Mouse (Mus musculus): ENCODE results near the gene Lgals4.

Gene Lgals4

DNA sequence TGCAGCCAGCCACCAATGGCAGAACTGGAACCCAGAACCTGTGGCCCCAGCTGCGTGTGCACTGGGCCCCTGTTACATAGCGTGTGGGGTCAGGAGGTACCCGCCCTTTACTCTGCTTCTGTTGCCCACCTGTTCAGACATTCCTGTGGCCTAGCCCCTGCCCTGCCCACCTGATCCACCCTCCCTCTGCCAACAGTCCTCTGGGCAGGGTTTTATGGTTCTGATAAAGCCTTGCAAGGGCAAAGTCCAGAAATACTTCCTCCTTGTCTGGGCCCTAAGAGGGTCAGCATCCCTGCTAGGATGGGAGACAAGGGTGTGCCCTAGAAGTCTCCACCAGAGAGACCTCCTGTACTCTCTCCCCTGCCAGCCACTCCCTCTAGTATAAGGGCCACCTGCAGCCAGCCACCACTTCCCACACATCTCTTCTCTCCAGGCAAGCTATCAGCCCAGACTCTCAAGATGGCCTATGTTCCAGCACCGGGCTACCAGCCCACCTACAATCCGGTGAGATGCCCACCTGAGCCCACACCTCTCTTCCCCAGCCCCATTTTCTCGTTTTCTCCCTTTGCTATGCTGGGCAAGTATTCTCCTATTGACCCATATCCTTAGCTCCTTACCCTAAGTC lies at the start of gene Lgals4:
Lgals4 (plus strand) TSS at position 132 of the 625 bp plus-strand sequence.
- DNase-seq, result no peak

DNA sequence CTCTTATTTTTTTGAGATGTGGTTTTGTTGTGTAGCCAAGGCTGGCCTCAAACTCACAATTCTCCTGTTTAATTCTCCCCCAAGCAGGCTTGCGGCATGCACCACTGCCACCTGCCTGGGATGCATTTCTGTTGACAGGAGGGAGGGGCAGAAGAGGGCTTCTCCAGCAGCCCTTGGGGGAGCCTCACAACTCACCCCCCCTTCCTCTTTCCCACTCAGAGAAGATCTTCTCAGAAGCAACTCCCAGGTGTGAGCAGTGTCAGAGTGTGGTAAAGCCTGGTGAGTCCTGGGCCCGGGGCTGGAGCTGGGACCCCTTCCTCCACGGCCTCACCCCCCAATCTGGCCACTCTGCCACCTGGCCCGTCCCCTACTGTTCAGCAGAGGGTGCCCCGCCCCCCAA lies 48.5 kb upstream of the Lgals4 start:
- no peak for DNase-seq

DNA sequence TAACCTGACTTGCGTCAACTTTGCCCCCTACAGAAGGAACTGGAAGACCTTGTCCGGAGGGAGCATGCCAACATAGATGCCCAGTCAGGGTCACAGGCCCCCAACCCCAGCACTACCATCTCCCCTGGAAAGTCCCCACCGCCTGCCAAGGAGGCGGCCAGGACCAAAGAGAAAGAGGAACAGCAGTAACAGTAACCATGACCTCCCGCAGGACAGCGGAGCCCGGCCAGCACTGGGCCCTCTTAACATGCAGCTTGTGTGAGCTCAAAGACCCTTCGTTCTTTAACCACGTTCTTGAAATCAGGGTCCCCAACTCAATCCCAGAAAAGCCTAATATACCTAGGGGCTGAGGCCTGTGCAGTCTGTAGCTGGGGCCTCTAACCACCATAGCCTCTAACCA lies 45.8 kb upstream of the Lgals4 start:
- DNase-seq, result no peak

DNA sequence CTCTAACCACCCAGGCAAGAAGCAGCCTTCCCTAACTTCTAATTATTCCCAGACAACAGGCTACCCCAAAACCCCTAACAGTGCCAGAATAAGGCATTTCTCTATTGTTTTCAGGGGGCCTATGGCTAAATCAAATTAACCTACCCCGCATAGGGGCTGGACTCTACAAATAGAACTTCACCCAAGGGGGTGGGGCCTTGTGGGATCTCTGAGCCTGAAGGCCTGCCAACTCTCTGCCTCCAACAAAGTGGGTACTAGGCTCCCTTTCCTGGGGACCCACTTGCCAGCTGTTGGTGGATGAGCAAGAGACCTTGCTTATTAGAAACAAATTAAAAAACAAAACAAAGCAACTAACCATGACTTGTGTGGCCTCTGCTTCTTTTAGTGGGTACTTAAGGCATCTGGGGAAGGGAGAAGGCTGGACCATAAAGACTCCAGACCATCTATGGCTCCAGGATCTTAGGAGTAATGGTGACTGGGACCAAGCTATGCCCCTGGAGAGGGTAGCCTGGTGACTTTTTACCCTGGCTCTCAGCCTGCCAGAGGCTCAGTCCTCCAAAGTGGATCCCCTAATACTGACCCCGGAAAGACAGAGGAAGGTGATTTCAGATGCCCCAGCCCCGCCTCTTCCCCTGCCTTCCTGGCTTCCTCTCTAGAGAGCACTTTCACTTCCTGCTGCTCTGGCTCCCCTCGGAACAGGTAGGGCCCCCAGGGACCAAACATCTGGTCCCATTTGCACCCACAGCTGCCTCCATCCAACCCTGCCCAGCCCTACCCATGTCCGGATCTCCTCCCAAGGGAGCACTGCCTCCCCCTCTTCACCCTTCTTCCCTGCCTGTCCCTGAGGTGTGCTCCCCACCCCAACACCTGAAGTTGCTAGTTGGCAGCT lies 45.1 kb upstream of the Lgals4 start, which contains the start of gene Rinl:
Rinl (plus strand) TSS at position 663 of the 889 bp plus-strand sequence.
- no peak for DNase-seq

DNA sequence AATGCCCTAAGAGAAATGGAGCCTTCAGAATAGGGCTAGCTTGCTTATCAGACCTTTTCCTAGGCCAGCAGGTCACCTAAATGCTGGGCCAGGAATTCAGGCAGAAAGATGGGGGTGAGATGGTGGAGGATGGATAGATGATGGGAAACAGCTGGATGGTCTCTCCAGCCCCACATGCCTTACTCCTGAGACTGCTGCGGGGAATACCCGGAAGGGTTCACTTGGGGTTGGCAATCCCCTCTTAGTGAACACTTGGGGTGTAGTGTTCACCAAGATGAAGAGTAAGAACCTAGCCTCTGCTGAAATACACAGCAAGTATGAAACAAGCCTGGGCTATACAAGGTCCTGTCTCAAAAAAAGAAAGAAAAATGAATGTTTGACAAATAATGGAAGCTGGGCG lies 44.4 kb upstream of the Lgals4 start:
- DNase-seq, result no peak

DNA sequence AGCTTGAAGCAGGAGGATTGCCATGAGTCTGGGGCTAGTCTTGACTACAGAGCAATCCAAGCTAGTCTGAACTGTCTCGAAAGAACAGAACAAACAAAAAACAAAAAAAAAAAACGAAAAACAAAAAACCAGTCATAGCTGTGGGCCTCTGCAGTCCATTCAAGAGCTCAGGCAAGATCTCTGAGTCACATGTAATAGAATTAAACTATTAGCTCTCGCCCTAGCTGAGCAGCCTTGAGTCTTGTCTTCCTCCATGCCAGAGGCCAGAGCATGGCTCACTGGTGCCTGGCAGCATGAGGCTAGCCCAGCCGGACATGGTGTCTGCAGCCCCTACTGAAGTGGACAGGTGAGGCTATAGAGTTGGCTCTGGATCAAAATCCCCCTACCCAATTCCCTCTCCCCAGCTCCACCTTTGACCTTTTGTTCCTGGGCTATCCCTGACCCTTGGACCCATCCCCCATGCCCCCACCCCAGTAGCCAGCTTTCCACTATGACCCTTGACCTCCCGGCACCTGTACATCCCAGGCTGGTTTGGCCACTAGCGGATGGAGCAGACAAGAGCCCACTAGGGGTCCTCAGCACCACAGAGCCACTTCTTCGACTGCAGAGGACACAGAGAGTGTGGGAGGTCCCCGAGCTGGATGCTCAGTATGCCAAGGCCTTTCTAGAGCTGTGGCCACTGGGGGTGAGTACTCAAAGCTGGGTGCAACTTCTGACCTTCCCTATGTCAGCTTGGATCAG lies 43.4 kb upstream of the Lgals4 start:
- no peak for DNase-seq

DNA sequence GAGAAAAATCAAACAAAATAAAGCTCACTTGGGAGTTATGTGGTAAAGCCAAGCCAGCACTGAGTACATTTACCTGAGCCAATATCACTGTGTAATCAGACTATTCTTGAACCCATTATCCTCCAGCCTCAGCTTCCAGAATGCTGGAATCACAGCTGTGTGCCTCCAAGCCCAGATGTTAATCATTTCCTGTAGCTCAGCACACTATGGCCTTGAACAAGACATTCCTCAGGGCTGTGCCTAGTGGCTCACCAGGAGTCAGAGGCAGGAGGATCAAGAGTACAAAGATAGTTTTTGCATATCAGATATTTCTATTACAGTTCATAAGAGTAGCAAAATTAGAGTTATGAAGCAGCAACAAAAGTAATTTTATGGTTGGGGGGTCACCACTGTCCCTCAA lies 41.9 kb upstream of the Lgals4 start:
- no peak for DNase-seq

DNA sequence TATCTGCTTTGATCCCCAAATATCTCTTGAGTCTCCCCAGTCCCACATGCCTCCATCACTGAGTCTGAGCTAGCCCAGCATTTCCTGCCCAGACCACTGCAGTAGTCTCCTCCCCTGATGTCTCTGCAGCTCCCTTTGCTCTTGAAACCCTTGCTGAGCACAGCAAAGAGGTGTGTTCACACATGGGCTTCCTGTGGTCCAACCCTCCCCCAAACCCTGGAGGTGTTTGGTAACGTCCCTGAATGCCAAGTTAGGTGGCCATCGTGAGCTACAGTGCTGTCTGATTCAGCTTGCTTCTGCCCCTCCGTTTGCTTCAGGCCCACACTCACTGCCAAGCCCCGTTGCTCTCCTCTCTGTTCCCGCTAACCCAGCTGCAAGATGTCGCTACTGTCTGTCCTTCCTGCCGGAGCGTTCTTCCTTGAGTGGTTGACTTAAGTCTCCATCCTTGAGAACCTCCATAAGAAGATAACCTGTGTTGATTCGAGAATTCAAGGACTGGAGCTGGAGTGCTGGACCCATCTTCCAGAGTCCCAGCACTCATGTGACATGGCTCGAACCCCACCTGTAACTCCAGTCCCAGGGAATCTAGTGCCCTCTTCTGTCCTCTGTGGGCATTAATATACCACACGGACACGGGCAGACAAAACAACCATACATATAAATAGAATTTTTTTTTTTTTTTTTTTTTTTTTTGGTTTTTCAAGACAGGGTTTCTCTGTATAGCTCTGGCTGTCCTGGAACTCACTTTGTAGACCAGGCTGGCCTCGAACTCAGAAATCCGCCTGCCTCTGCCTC lies 41.1 kb upstream of the Lgals4 start:
- DNase-seq, result no peak

DNA sequence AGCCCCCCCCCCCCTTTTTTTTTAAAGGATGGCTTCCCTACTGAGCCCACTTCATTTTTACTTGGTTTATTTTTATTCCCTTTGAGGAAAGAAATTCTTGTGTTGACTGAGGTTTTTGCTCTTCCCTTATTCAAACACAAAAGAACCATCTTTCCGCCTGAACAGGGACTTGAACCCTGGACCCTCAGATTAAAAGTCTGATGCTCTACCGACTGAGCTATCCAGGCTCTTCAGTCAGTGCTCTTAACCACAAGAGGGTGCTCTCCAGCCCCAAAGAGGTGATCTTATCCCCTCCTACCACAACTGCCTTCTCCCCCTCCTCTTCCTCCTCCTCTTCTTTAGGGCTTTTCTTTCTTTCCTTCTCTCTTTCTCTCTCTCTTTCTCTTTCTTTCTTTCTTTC lies 39.8 kb upstream of the Lgals4 start:
- no peak for DNase-seq

DNA sequence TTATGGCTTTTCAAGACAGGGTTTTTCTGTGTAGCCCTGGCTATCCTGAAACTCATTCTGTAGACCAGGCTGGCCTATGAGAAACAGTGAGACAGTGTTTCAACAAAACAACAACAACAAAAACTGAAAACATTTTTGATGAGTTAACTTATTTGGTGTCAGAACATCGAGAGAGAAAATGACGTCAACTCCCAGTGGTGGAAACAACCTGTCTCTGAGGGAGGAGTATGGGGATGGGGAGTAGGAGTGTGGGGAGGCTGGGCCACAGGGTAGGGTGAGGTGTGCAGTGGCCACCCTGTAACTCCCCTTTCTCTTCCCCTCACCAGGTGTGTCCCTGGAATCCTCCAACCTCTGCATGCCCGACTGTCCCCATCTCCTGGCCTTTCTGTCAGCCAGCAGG lies 39.2 kb upstream of the Lgals4 start:
- no peak for DNase-seq

DNA sequence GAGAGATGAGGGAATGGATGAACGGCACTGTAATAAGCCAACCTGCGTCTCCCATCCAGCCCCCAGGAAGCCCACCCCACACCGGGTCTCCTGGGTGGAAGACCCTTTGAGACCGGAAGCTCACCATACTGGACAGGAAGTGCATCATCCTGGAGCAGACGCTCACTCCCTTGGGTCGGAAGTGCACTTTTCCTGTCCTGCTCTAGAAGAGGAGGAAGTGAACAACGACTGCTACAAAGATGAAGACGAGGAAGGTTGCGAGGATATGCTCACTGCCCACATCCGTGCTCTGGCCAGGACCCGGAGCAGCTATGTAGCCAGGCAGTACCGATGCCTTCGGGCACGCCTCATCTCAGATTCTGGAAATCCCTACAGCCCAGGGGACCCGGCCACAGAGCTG lies 37.8 kb upstream of the Lgals4 start:
- no peak for DNase-seq

DNA sequence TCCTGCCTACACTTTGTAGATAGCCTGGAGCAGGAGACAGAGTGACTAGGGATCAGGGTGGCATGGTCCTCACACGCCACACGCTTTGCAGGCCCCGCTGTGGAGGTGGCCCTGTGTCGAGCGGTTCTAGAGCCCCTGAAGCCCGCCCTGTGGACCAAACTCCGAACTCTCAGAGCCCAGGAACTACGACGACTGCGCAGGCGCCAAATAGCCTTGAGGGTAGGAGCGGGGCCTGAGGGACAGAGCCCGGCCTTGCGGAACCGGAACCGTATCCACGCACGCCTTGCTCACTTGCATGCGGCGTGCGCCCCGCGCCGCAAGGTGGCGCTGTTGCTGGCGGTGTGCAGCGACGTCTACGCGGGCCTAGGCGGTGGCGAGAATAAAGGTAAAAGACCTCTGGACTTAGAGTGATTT lies 37.1 kb upstream of the Lgals4 start:
- DNase-seq, result peak; percentile 86

DNA sequence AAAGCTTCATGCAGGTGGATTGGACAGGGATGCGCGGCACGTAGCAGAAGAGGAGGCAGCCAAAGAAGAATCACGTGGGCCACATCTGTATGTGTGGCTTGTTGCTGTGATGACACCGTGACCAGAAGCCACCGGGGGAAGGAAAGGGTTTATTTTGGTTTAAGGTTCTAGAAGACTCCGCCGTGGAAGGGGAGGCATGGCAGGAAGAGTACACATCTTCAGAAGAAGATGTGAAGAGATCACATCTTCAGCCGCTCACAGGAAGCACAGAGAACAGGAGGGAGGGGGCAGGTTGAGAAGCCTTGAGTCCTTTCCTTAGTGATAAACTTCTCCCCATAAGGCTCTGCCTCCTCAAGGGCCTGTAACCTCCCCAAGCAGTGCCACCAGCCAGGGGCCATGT lies 33.7 kb upstream of the Lgals4 start:
- no peak for DNase-seq

DNA sequence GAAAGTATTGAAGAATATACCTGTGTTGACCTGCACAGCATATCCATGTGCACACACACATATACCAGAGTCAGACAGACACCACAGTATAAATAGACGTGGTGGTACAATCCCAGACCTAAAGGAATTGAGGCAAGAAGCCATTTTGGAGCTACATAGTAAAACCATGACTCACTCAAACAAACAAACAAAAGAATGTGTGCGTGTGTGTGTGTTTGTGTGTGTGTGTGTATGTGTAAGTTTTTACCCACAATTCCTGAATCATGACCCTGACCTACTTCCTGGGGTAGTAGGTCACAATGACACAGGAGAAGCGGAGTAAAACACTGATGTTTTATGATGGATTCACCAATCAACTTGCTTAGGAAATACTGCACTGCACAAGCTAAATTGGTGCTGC lies 32.2 kb upstream of the Lgals4 start:
- DNase-seq, result no peak

DNA sequence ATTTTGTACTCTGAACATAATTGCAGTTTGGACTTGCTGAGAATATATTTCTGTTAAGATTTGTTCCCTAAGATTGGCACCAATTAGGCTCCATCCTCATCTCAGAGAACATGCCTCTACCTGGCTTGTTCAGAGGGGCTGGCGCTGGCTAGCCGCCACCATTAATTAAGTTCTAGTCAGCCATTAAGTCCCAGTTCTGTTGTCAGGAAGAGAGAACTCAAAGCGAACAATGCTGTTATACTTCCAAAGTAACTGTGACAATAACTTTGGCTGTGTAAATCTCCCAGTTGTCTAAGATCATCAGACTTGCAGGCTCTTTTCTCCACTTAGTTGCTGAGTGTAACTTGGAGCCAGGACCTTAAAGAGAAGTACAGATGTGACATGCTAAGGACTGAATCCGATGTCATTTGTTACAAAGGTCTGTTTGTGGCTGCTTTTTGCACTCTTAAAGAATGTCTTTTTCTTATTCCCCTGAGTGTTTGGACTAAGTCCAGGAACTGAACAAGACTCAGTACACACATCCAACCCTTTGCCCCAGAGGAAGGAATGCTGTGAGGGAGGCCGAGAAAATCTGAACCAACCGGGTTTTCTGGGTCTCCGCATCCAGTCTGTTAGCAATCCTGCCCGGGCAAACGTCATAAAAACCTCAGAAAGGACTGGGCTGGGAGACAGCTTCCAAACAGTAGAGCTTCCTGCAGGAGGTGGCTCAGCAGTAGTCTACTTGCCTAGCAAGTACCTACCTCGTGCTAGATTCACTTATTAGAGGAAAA lies 31.6 kb upstream of the Lgals4 start:
- no peak for DNase-seq

DNA sequence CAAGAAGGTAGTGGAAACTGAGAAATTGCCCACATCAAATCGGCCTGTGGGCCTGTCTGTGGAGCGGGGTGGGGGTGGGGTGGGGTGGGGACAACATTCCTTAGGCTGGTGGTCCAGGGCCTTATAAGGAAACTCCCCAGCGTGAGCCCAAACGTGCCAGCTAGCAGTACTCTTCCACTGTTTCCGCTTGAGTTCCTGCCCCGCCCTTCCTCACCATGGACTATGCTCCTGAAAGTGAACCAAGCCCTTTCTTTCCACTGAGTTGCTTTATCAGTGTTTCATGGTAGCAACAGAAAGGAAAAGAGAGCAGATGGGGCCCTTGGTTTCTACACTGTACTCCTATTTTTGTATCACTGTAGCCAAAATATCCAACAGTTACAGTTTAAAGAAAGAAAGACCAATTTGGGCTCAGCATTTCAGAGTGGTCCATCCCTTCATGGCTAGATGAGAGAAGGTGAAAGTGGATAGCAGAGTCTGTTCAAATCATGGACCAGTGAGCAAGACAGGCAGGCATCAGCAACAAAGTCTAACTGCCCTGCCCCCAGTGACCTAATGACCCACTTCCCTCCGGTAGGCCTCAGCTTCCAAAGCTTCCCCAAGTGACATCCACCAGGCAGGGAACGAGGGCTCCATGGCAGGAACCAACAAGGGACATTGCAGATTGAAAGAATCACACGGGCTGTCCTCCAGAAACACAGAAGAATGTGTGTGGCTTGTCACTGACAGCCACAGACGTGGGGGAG lies 30.6 kb upstream of the Lgals4 start:
- DNase-seq, result no peak

DNA sequence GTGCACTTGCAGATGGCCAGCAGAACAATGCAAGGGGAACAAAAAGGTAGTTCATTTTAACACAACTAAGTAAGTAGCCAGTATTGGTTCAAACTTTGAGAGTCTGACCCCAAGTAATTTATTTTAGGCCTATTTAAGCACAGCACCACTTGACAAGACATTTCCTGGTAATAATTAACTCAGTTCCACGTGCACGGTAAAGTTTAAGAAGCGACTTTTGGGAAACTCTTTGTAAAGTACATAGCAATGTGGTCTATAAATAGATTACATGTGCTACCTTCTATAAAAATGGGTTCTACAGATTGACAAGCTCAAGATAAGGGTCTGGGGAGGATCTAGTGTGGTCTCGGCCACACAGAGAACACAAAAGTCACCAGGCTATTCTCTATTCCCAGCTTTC lies 29.9 kb upstream of the Lgals4 start:
- no peak for DNase-seq

DNA sequence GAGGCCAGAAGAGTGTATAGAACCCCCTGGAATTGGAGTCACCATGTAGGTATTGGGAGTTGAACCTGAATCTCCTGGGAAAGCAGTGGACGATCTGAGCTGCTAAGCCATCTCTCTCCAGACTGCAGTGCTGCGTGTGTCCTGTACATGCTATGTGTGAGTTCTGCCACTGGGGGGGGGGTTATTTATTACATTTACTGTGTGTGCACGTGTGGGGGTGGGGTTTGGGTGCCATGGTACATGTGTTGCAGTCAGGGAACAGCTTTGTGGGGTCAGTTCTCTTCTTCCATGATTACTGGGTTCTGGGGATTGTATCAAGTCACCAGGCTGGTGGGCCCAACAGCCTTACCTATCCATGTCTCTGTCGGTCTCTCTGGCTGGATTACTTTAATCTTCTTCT lies 26.8 kb upstream of the Lgals4 start:
- no peak for DNase-seq

DNA sequence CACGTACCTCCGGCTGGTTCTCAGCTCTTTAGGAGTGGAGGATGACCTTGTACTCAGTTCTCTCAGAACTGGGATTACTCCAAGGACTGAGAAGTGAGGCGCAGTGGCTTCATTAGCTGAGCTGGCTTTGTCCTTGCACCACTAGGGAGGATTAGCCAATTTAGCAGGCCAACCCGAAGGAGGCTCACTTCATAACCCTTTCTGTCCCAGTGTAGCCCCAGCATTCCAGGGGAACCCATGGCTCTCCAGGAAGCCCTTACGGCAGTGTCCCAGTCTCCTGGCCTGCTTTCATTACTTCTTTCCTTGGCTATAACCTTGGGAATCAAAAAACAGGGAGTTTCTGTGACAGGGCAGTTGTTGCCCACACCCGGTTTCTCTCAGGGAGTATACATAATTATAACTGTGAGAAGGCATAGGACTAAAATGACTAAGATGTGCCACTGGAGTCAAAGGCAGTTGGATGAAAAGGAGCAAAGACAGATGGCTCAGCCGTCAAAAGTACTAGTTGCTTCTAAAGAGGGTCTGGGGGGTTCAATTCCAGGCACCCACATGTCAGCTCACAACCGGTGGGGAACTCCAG lies 25.9 kb upstream of the Lgals4 start:
- DNase-seq, result peak; percentile 67

DNA sequence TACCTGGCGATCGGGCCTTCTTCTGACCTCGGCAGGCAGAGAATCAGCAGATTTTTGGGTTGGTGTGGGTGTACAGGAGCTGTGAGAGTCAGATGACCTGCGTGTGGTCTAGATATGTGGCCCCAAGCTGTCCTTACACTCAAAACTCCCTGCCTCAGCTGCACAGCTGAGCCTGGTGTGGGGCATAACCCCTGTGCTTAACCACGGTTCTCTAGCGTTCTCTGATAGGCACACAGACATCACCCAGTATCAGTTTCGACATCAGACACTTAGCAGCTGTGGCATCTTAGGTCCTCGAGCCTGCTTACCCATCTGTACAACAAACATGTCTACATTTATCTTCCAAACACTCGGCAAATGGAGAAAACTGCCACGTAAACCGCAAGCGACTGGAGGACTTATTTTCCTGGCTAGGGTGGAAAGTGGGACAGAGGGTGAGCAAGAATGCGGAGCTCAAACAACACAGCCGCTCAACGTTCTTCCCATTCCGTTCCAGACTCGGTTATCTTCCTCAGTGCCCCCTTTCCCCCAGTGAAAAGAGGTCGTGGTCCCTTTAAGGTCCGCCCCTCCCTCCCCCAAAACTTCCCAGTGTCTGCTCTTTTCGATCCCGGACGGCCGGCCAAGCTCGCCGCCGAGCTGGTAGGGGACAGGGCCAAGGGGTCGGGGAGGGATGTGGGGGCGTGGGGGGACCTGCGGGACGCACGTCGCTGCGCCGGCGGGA lies 25.3 kb upstream of the Lgals4 start, which contains the start of gene Hnrnpl:
Hnrnpl (plus strand) TSS at position 321 of the 721 bp plus-strand sequence.
- peak; percentile 78 for DNase-seq
